Mouse (Mus musculus) stomach, embryonic 16.5 days (tissue): ENCODE results near the gene Arsa. TPM values are rescaled to one million over a fixed set of nuclear protein-coding genes. Genes with fewer than 3 reads are reported as not detected.

Experiments used
- ATAC-seq: fragments of 200-750 bp; cut with Nextera tagmentation; 2 replicates; pipeline ENCODE4 v1.8.0; 2017; ENCODE audit warnings: moderate number of reproducible peaks, moderate TSS enrichment; ENCODE audit not compliant: insufficient read depth, low FRiP score
- H3K27ac ChIP-seq: fragments of 300-500 bp; sonication (generic); 2 replicates; pipeline ENCODE4 v1.5.1; 2014; ENCODE audit warnings: low read length
- H3K27me3 ChIP-seq: fragments of 300-500 bp; sonication (generic); 2 replicates; pipeline ENCODE4 v1.6.1; 2014; ENCODE audit warnings: low read length, control low read depth, mixed read lengths; ENCODE audit not compliant: control insufficient read depth, insufficient read depth
- H3K36me3 ChIP-seq: fragments of 300-500 bp; sonication (generic); 2 replicates; pipeline ENCODE4 v1.6.1; 2014; ENCODE audit warnings: low read length; ENCODE audit not compliant: control insufficient read depth, insufficient read depth
- H3K4me1 ChIP-seq: fragments of 300-500 bp; sonication (generic); 2 replicates; pipeline ENCODE4 v1.6.1; 2014; ENCODE audit warnings: low read length, control low read depth, mixed read lengths; ENCODE audit not compliant: control insufficient read depth, insufficient read depth
- H3K4me2 ChIP-seq: fragments of 300-500 bp; sonication (generic); 2 replicates; pipeline ENCODE4 v1.6.1; 2014; ENCODE audit warnings: low read depth, low read length, mixed read lengths
- H3K4me3 ChIP-seq: fragments of 300-500 bp; sonication (generic); replicated peaks from 2 replicates; pipeline ENCODE4 v1.5.1; 2014; ENCODE audit warnings: mild to moderate bottlenecking, low read length
- H3K9ac ChIP-seq: fragments of 300-500 bp; sonication (generic); 2 replicates; pipeline ENCODE4 v1.6.1; 2014; ENCODE audit warnings: low read length
- H3K9me3 ChIP-seq: fragments of 300-500 bp; sonication (generic); replicated peaks from 2 replicates; pipeline ENCODE4 v1.6.1; 2016; ENCODE audit warnings: low read length, control low read depth; ENCODE audit not compliant: control insufficient read depth
- WGBS: fragments of 180-500 bp; shearing (Covaris S2); extraction: QIAGEN DNeasy Blood & Tissue Kit; methylation state at CpG from one replicate; pipeline ENCODE4 v1.1.7; 2014; 5-methylcytosine and 5-hydroxymethylcytosine counted together
- polyA plus RNA-seq: library from polyadenylated mRNA; unstranded; fragments of >200 nt; fragmentation: Nextera tagmentation; extraction: Ambion mirVana; gene quantifications from 2 replicates; pipeline ENCODE4 v1.2.1, GENCODE M21; 2015

Arsa gene
- polyA plus RNA-seq, 1 experiment from 2014 or later, result 19.5 TPM

- Histone ChIP-seq H3K4me3 (no peak overlapping the region), H3K9me3 (no peaks in the 10 kb centered on the region)
- ATAC-seq, result no peak
These were observed 8.6 kb downstream of the Arsa start for GRCm38 (mm10) chr15:89468577-89468976.

GRCm38 (mm10) chr15:89465052-89465451 is 12.2 kb downstream of the Arsa start:
- H3K9ac ChIP-seq, result no peak overlapping the region
- no peaks in the 10 kb centered on the region for H3K9me3 ChIP-seq
- no peak overlapping the region for H3K27ac ChIP-seq
- no peak for ATAC-seq
- no peaks in the 10 kb centered on the region for H3K36me3 ChIP-seq
- no peaks in the 10 kb centered on the region for H3K27me3 ChIP-seq
- WGBS, result 6% methylated on average over 1 of the region's 1 CpGs
- H3K4me2 ChIP-seq, result no peak overlapping the region
- no peak overlapping the region for H3K4me3 ChIP-seq
- no peaks in the 10 kb centered on the region for H3K4me1 ChIP-seq

More at GRCm38 (mm10) chr15:89468577-89468976, 8.6 kb downstream of the Arsa start:
- H3K27ac ChIP-seq, result no peak overlapping the region
- no peaks in the 10 kb centered on the region for H3K36me3 ChIP-seq
- WGBS, result 28% methylated on average over 2 of the region's 2 CpGs
- no peak overlapping the region for H3K9ac ChIP-seq
- H3K27me3 ChIP-seq, result no peaks in the 10 kb centered on the region
- H3K4me1 ChIP-seq, result no peaks in the 10 kb centered on the region
- H3K4me2 ChIP-seq, result no peak overlapping the region

- H3K4me3 ChIP-seq, result no peak overlapping the region
- no peak overlapping the region for H3K9ac ChIP-seq
- no peaks in the 10 kb centered on the region for H3K27me3 ChIP-seq
- H3K27ac ChIP-seq, result no peak overlapping the region
- no peak for ATAC-seq
- H3K4me1 ChIP-seq, result no peaks in the 10 kb centered on the region
- no peaks in the 10 kb centered on the region for H3K36me3 ChIP-seq
- H3K4me2 ChIP-seq, result no peak overlapping the region
- 45% methylated on average over 5 of the region's 5 CpGs for WGBS
- H3K9me3 ChIP-seq, result no peaks in the 10 kb centered on the region
These were observed 13.6 kb downstream of the Arsa start for GRCm38 (mm10) chr15:89463334-89464235.

GRCm38 (mm10) chr15:89462176-89462575 is 15.0 kb downstream of the Arsa start:
- H3K9me3 ChIP-seq, result no peaks in the 10 kb centered on the region
- ATAC-seq, result no peak
- WGBS, result 70% methylated on average over 7 of the region's 7 CpGs
- no peak overlapping the region for H3K27ac ChIP-seq
- H3K27me3 ChIP-seq, result no peaks in the 10 kb centered on the region; the same call in 1 of the 2 replicates
- H3K4me1 ChIP-seq, result no peaks in the 10 kb centered on the region
- H3K9ac ChIP-seq, result no peak overlapping the region
- H3K4me3 ChIP-seq, result no peak overlapping the region
- H3K4me2 ChIP-seq, result no peak overlapping the region
- H3K36me3 ChIP-seq, result no peaks in the 10 kb centered on the region

GRCm38 (mm10) chr15:89461321-89461720 is 15.9 kb downstream of the Arsa start:
- ATAC-seq, result no peak
- H3K4me1 ChIP-seq, result no peaks in the 10 kb centered on the region
- no peaks in the 10 kb centered on the region; the same call in 1 of the 2 replicates for H3K27me3 ChIP-seq
- no peak overlapping the region for H3K4me2 ChIP-seq
- H3K9ac ChIP-seq, result no peak overlapping the region
- H3K36me3 ChIP-seq, result no peaks in the 10 kb centered on the region
- H3K27ac ChIP-seq, result no peak overlapping the region
- H3K9me3 ChIP-seq, result no peaks in the 10 kb centered on the region
- no peak overlapping the region for H3K4me3 ChIP-seq
- WGBS, result 78% methylated on average over 15 of the region's 15 CpGs

GRCm38 (mm10) chr15:89460298-89460697 is 16.9 kb downstream of the Arsa start:
- H3K9me3 ChIP-seq, result no peaks in the 10 kb centered on the region
- no peaks in the 10 kb centered on the region; the same call in 1 of the 2 replicates for H3K27me3 ChIP-seq
- H3K4me2 ChIP-seq, result no peak overlapping the region
- no peaks in the 10 kb centered on the region for H3K4me1 ChIP-seq
- no peak overlapping the region for H3K9ac ChIP-seq
- H3K27ac ChIP-seq, result no peak overlapping the region
- 60% methylated on average over 10 of the region's 10 CpGs for WGBS
- H3K36me3 ChIP-seq, result no peaks in the 10 kb centered on the region
- H3K4me3 ChIP-seq, result no peak overlapping the region
- ATAC-seq, result no peak

- Histone ChIP-seq H3K27me3 (no peaks in the 10 kb centered on the region; the same call in 1 of the 2 replicates), H3K9me3 (no peaks in the 10 kb centered on the region), H3K4me2 (no peak overlapping the region), H3K36me3 (no peaks in the 10 kb centered on the region), H3K9ac (no peak overlapping the region), H3K27ac (no peak overlapping the region), H3K4me3 (no peak overlapping the region), H3K4me1 (no peaks in the 10 kb centered on the region)
- WGBS, result 82% methylated on average over 7 of the region's 7 CpGs
- ATAC-seq, result no peak
These were observed 17.4 kb downstream of the Arsa start for GRCm38 (mm10) chr15:89459821-89460220.

- peaks cover 6% of the 10 kb centered on the region for H3K27me3 ChIP-seq
- H3K9me3 ChIP-seq, result no peaks in the 10 kb centered on the region
- WGBS, result 87% methylated on average over 15 of the region's 15 CpGs
- no peak for ATAC-seq
- H3K4me2 ChIP-seq, result no peak overlapping the region
- no peaks in the 10 kb centered on the region for H3K36me3 ChIP-seq
- no peaks in the 10 kb centered on the region; the same call in 1 of the 2 replicates for H3K4me1 ChIP-seq
- H3K9ac ChIP-seq, result no peak overlapping the region
- H3K4me3 ChIP-seq, result no peak overlapping the region
- no peak overlapping the region for H3K27ac ChIP-seq
These were observed 18.3 kb downstream of the Arsa start for GRCm38 (mm10) chr15:89458942-89459341.

- 72% methylated on average over 6 of the region's 6 CpGs for WGBS
- no peak overlapping the region for H3K4me3 ChIP-seq
- no peak for ATAC-seq
These were observed 21.6 kb downstream of the Arsa start for GRCm38 (mm10) chr15:89455642-89456041.

More at GRCm38 (mm10) chr15:89455642-89456041, 21.6 kb downstream of the Arsa start:
- Histone ChIP-seq H3K27ac (no peak overlapping the region), H3K4me2 (no peak overlapping the region), H3K36me3 (no peaks in the 10 kb centered on the region), H3K9ac (no peak overlapping the region), H3K27me3 (peaks cover 11% of the 10 kb centered on the region), H3K9me3 (no peaks in the 10 kb centered on the region), H3K4me1 (no peaks in the 10 kb centered on the region; the same call in 1 of the 2 replicates)
